Mouse (Mus musculus) layer of hippocampus, adult 2 months (tissue): ENCODE measurements around the gene Mcm8. TPM values are rescaled to one million over a fixed set of nuclear protein-coding genes. Genes with fewer than 3 reads are reported as not detected.

Source experiments
- DNase-seq, 2 experiments: peaks; one replicate each; pipeline ENCODE4 v3.0.0; 2022; ENCODE audit warnings: low spot score in 2 of 2
- H3K27ac ChIP-seq: fragments of 200-600 bp; 2 replicates; pipeline ENCODE4 v1.8.1; 2022
- H3K4me3 ChIP-seq: fragments of 200-600 bp; 2 replicates; pipeline ENCODE4 v1.8.1; 2022; ENCODE audit warnings: mild to moderate bottlenecking
- CTCF ChIP-seq: fragments of 200-600 bp; conservative IDR thresholded peaks from 2 replicates; pipeline ENCODE4 v1.8.1; 2022; ENCODE audit warnings: antibody characterized with exemption, mild to moderate bottlenecking, moderate library complexity
- total RNA-seq, 2 experiments: library from RNA; stranded (reverse); gene quantifications; 2 replicates each; pipeline ENCODE4 v1.2.3; 2021

Mcm8 gene
- total RNA-seq, 2 experiments from 2014 or later: 3.7 to 4.5 TPM

GRCm38 (mm10) chr2:132848361-132848760, 32.4 kb downstream of the Mcm8 start:
- no peak for TF ChIP-seq CTCF
- DNase-seq: no peak
- Histone ChIP-seq H3K4me3 (peak overlapping the region; percentile 91; the same call in 1 of the 2 replicates), H3K27ac (peak overlapping the region; percentile 88)

- peak overlapping the region; percentile 61 for H3K27ac ChIP-seq
- no peak for TF ChIP-seq CTCF
- DNase-seq: peak; percentile 38 to 42
- H3K4me3 ChIP-seq: peak overlapping the region; percentile 28; the same call in 1 of the 2 replicates
Observed at GRCm38 (mm10) chr2:132849141-132849540, 33.2 kb downstream of the Mcm8 start.

- no peak for DNase-seq
- TF ChIP-seq CTCF: no peak
- H3K4me3 ChIP-seq: no peak overlapping the region
- H3K27ac ChIP-seq: no peak overlapping the region
Observed at GRCm38 (mm10) chr2:132853051-132853450, 37.1 kb downstream of the Mcm8 start.

- H3K27ac ChIP-seq: no peak overlapping the region
- DNase-seq: no peak
- TF ChIP-seq CTCF: no peak
- no peak overlapping the region for H3K4me3 ChIP-seq
Observed at GRCm38 (mm10) chr2:132856333-132856732, 40.4 kb downstream of the Mcm8 start.

GRCm38 (mm10) chr2:132860435-132860834, 44.5 kb downstream of the Mcm8 start:
- Histone ChIP-seq H3K4me3 (no peak overlapping the region), H3K27ac (peak overlapping the region; percentile 6; the same call in 1 of the 2 replicates)
- TF ChIP-seq CTCF: no peak
- DNase-seq: no peak

- no peak for TF ChIP-seq CTCF
- Histone ChIP-seq H3K4me3 (no peak overlapping the region), H3K27ac (peak overlapping the region; percentile 49; the same call in 1 of the 2 replicates)
- no peak for DNase-seq
Observed at GRCm38 (mm10) chr2:132861456-132861855, 45.5 kb downstream of the Mcm8 start.

- Histone ChIP-seq H3K27ac (no peak overlapping the region), H3K4me3 (no peak overlapping the region)
- no peak for DNase-seq
- no peak for TF ChIP-seq CTCF
Observed at GRCm38 (mm10) chr2:132863325-132863724, 47.4 kb downstream of the Mcm8 start.

GRCm38 (mm10) chr2:132867521-132867920, 51.6 kb downstream of the Mcm8 start:
- H3K27ac ChIP-seq: no peak overlapping the region
- TF ChIP-seq CTCF: no peak
- DNase-seq: no peak
- H3K4me3 ChIP-seq: no peak overlapping the region

- no peak overlapping the region for H3K4me3 ChIP-seq
- TF ChIP-seq CTCF: no peak
- no peak overlapping the region for H3K27ac ChIP-seq
- DNase-seq: no peak
Observed at GRCm38 (mm10) chr2:132869682-132870081, 53.7 kb downstream of the Mcm8 start.

- no peak for DNase-seq
- no peak overlapping the region for H3K4me3 ChIP-seq
- no peak for TF ChIP-seq CTCF
- H3K27ac ChIP-seq: no peak overlapping the region
Observed at GRCm38 (mm10) chr2:132870286-132870685, 54.3 kb downstream of the Mcm8 start.

- no peak overlapping the region for H3K4me3 ChIP-seq
- no peak overlapping the region for H3K27ac ChIP-seq
- no peak for DNase-seq
- TF ChIP-seq CTCF: no peak
Observed at GRCm38 (mm10) chr2:132871663-132872062, 55.7 kb downstream of the Mcm8 start.

GRCm38 (mm10) chr2:132873657-132874326, 57.9 kb downstream of the Mcm8 start:
- Histone ChIP-seq H3K4me3 (no peak overlapping the region), H3K27ac (no peak overlapping the region)
- TF ChIP-seq CTCF: no peak
- DNase-seq: no peak

GRCm38 (mm10) chr2:132876991-132877390, 61.0 kb downstream of the Mcm8 start:
- Histone ChIP-seq H3K4me3 (no peak overlapping the region), H3K27ac (no peak overlapping the region)
- TF ChIP-seq CTCF: no peak
- no peak for DNase-seq

- TF ChIP-seq CTCF: no peak
- H3K4me3 ChIP-seq: peak overlapping the region; percentile 57
- peak overlapping the region; percentile 28; the same call in 1 of the 2 replicates for H3K27ac ChIP-seq
- DNase-seq: no peak
Observed at GRCm38 (mm10) chr2:132879261-132880044, 63.5 kb downstream of the Mcm8 start.
